Mouse (Mus musculus) spleen, postnatal 36 days (tissue): Measurements from ENCODE around the gene Trub1.

ENCODE experiments used
- DNase-seq, 2 experiments: peaks; one replicate each; pipeline ENCODE4 v3.0.0; 2022; ENCODE audit warnings: low spot score in 2 of 2, mixed read lengths in 1 of 2

The Trub1 gene

GRCm38 (mm10) chr19:57441501-57441900 is 11.2 kb upstream of the Trub1 start:
- no peak for DNase-seq

DNA sequence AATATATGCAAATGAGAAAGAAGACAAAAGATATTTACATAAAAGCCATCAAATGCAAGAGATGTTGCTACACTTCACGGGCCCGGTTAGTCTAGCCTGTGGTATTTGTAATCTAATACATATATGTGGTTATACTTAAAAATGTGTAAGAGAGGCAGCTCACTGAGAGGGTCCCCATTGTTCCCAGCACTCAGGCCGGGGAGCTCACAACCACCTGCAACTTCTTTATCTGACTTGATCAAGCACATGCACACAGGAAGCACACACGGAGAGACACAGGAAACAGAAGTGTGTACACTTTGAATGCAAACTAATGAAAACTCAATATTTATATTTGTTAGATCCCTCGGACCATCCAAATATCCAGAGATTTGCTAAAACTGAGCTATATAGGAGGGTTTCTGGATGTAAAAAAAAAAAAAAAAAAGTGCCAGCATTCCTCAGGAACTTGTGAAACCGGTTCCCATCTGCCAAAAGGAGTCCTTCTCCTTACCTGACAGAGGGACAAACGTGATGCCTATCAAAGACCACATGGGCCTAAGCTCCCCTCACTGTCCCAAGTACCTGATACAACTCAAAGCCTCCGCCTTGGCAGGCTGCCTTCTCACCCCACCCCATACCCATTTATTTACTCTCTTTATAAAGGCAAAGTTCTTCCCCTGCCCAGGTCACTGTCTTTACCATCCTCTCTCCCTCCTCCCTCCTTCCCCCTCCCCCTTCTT is 9.6 kb upstream of the Trub1 start:
- no peak for DNase-seq

- no peak for DNase-seq
Measured at GRCm38 (mm10) chr19:57445049-57445448, 7.7 kb upstream of the Trub1 start.

DNA sequence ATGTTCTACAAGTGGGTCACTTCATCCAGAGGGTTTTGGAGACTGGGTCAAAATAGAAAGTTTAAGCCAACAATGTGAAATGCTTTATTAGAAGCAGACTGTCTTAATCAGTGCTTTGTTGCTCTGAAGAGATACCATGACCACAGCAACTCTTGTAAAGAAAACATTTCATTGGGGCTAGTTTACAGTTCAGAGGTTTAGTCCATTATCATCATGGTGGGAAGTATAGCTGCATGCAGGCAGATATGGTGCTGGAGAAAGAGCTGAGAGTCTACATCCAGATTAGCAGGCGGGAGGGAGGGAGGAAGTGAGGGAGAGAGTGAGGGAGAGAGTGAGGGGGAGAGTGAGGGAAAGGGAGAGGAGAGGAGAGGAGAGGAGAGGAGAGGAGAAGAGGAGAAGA is 1.9 kb upstream of the Trub1 start:
- DNase-seq, result no peak

DNA sequence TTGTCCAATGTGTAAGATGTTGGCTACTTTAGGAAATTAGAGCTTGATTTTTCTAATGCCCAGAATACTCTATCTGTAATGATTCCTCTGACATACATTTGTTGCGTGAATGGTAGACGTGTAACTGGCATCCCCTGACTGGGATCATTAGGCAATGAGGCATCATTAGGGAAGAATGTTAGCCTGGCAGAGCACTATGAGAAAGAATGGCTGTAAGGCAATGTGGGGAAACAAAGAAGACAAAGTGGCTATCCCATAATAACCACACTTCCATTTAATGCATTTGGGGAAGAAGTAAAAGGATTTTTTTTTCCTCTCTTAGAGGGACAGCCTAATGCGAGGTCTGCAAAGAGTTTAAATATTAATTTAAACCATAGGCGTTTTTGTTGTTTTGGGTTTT is 950 bp upstream of the Trub1 start:
- DNase-seq, result no peak

DNA sequence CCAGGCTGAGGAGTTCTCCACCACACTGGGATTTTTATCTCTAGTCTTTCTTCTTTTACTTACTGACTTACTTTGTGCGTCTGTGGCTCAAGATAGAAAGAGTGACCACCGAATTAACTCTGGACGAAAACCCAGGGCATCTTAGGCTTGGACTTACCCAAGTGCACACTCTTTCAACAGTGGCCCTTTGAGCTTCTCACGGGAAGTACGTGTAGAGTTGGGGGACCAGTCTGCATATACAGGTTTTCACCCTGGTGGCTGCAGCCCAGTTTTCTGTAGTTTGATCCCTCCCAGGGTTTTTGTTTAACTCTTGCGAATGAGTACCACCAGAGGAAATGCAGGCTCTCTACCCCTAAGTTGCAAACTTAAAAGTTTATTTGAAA is 497 bp downstream of the Trub1 start:
- DNase-seq, result no peak

DNA sequence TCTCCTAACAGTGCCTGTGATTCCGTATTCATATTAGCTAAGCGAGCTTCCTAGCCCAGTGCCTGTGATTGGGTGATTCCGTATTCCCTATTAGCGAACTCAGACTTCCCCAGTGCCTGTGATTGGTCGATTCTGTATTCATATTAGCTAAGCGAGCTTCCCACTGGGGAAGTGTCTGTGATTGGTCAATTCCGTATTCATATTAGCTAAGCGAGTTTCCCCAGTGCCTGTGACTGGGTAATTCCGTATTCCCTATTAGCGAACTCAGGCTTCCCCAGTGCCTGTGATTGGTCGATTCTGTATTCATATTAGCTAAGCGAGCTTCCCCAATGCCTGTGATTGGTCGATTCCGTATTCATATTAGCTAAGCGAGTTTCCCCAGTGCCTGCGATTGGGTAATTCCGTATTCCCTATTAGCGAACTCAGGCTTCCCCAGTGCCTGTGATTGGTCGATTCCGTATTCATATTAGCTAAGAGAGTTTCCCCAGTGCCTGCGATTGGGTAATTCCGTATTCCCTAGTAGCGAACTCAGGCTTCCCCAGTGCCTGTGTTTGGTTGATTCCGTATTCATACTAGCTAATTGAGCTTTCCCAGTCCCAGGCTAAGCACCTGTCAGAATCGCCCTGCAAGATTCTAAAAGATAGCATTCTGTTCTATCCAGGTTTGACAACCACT is 2.7 kb downstream of the Trub1 start:
- no peak for DNase-seq

GRCm38 (mm10) chr19:57457075-57457474 is 4.4 kb downstream of the Trub1 start:
- peak; percentile 44 to 58 for DNase-seq

GRCm38 (mm10) chr19:57463741-57464140 is 11.0 kb downstream of the Trub1 start:
- no peak for DNase-seq

- no peak for DNase-seq
Measured at GRCm38 (mm10) chr19:57465742-57466141, 13.0 kb downstream of the Trub1 start.

GRCm38 (mm10) chr19:57471033-57471432 is 18.3 kb downstream of the Trub1 start:
- no peak for DNase-seq

- no peak for DNase-seq
Measured at GRCm38 (mm10) chr19:57472169-57472568, 19.5 kb downstream of the Trub1 start.

DNA sequence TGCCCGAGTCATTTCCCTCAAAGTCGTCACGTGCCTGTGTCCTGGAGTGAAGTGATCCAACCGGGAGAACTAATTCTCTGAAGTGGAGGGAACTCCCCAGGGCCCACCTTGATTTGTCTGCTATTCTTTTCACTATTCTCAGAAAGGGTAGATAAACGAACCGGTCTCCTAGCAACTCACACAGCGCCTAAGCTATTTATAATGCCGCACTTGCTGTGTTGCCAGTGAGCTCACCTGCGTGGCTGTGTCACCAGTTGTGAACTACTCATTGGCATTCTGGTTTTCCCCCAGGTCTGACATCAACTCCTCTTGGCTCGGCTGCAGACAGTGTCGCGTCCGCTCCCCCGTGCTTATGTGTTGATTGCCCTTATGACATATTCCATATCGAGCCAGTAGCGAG is 20.6 kb downstream of the Trub1 start:
- DNase-seq, result no peak

- no peak for DNase-seq
Measured at GRCm38 (mm10) chr19:57475298-57475697, 22.6 kb downstream of the Trub1 start.

- DNase-seq, result no peak
Measured at GRCm38 (mm10) chr19:57477310-57477709, 24.6 kb downstream of the Trub1 start.

DNA sequence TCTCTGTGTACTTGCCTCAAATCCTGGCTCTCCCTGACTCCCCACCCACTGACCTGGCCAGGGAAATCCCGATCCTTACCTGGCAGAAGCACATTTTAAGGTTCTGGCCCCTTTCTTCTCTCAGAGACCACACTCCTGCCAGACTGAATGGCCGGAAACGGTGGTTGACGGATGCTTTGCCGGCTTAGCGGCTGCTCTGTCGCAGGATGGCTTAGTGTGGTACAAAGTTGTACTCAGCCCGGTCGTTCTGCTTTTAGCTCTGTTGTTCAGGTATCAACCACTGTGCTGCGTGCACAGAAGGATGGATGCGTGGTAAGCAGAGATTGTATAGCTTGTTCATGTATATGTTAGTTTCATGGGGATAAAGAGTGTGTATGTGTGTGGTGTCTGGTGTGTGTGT is 25.3 kb downstream of the Trub1 start:
- DNase-seq, result no peak

- no peak for DNase-seq
Measured at GRCm38 (mm10) chr19:57479886-57480655, 27.4 kb downstream of the Trub1 start.

GRCm38 (mm10) chr19:57481743-57482259 is 29.1 kb downstream of the Trub1 start:
- no peak for DNase-seq

DNA sequence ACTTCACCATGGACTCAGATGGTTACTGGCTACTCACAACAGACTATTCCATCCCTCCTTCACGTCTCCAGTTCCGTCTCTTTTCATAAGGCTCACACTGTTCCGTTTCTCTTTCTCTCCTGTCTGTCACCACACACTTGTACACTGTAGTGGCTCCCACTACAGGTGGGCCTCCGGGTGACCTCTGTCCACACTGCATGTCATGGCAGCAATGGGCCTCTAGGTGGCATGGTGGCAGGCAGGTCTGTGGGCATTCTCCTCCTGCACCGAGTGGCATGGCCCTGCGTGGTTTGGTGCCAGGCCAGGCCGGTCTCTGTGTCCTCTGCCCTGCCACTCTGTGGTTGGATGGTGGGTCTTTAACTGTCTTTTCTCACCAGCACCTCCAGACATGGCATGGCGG is 30.1 kb downstream of the Trub1 start:
- peak; percentile 52 to 54 for DNase-seq

GRCm38 (mm10) chr19:57487051-57487658 is 34.4 kb downstream of the Trub1 start:
- DNase-seq, result no peak

GRCm38 (mm10) chr19:57489527-57489926 is 36.8 kb downstream of the Trub1 start:
- no peak for DNase-seq

- no peak for DNase-seq
Measured at GRCm38 (mm10) chr19:57491030-57491429, 38.3 kb downstream of the Trub1 start.
